Mouse (Mus musculus): ENCODE data around the gene Ppm1d.

- TF ChIP-seq CTCF (IDR thresholded peaks at IDR 0.05; ENCODE audit: extremely low read depth, insufficient read length, insufficient replicate concordance, low read depth, low read length), result no peak
- no peak for TF ChIP-seq POLR2A (IDR thresholded peaks at IDR 0.05; ENCODE audit: low read depth, low read length)
Observed at GRCm38 (mm10) chr11:85299880-85300279, 11.2 kb upstream of the Ppm1d start.

Measured in small intestine, adult 2 months (tissue).